Mouse (Mus musculus): ENCODE data around the gene Pde8b. TPM values are rescaled to one million over a fixed set of nuclear protein-coding genes. Genes with fewer than 3 reads are reported as not detected.

Gene Pde8b
- total RNA-seq, 2 experiments from 2014 or later = 6.5 to 7.9 TPM

- no peak for DNase-seq
- intact Hi-C loops (cut with DNase I) = no loop called here
Observed at GRCm38 (mm10) chr13:95034715-95035114, 215.4 kb downstream of the Pde8b start.

GRCm38 (mm10) chr13:95034094-95034493 is 216.0 kb downstream of the Pde8b start:
- intact Hi-C loops (cut with DNase I) = no loop called here
- no peak for DNase-seq

- no peak for DNase-seq
Observed at GRCm38 (mm10) chr13:95032973-95033372, 217.2 kb downstream of the Pde8b start.

GRCm38 (mm10) chr13:95032127-95032831 is 217.9 kb downstream of the Pde8b start:
- intact Hi-C loops (cut with DNase I) = no loop called here
- peak; percentile 24 to 51 for DNase-seq

More at GRCm38 (mm10) chr13:95032973-95033372, 217.2 kb downstream of the Pde8b start:
- intact Hi-C loops (cut with DNase I) = no loop called here

- intact Hi-C loops (cut with DNase I) = no loop called here
- no peak for DNase-seq
Observed at GRCm38 (mm10) chr13:95030828-95031227, 219.3 kb downstream of the Pde8b start.

GRCm38 (mm10) chr13:95020216-95020615 is 229.9 kb downstream of the Pde8b start:
- intact Hi-C loops (cut with DNase I) = no loop called here
- DNase-seq = no peak

- intact Hi-C loops (cut with DNase I) = loop anchor here (5.0 kb wide), 1 partner anchor 328 kb away; no protein-coding TSS in a partner anchor
- DNase-seq = no peak
Observed at GRCm38 (mm10) chr13:95019345-95019744, 230.8 kb downstream of the Pde8b start.

GRCm38 (mm10) chr13:95017916-95018315 is 232.2 kb downstream of the Pde8b start:
- intact Hi-C loops (cut with DNase I) = loop anchor here (1.0 to 5.0 kb wide), 2 partner anchors 269 to 329 kb away; no protein-coding TSS in a partner anchor
- DNase-seq = peak; percentile 45 to 68

GRCm38 (mm10) chr13:95017278-95017677 is 232.9 kb downstream of the Pde8b start:
- intact Hi-C loops (cut with DNase I) = loop anchor here (5.0 kb wide), 1 partner anchor 330 kb away; no protein-coding TSS in a partner anchor
- no peak for DNase-seq

- no peak for DNase-seq
- intact Hi-C loops (cut with DNase I) = no loop called here
Observed at GRCm38 (mm10) chr13:95011546-95012257, 238.4 kb downstream of the Pde8b start.

GRCm38 (mm10) chr13:95009261-95009660 is 240.9 kb downstream of the Pde8b start:
- intact Hi-C loops (cut with DNase I) = loop anchor here (1.0 kb wide), 1 partner anchor 34 kb away; no protein-coding TSS in a partner anchor
- DNase-seq = no peak

- DNase-seq = no peak
- intact Hi-C loops (cut with DNase I) = no loop called here
Observed at GRCm38 (mm10) chr13:95007281-95007680, 242.9 kb downstream of the Pde8b start.

- DNase-seq = no peak
- intact Hi-C loops (cut with DNase I) = no loop called here
Observed at GRCm38 (mm10) chr13:94990516-94990915, 259.6 kb downstream of the Pde8b start.

GRCm38 (mm10) chr13:94979081-94979480 is 271.1 kb downstream of the Pde8b start:
- peak in 1 of 2 experiments; percentile 29 for DNase-seq
- intact Hi-C loops (cut with DNase I) = loop anchor here (5.0 kb wide), 1 partner anchor 192 kb away; the partner anchor contains the start of gene Tbca

- intact Hi-C loops (cut with DNase I) = loop anchor here (2.0 to 5.0 kb wide), 2 partner anchors 189 to 310 kb away; partner anchors contain the start of gene Tbca
- DNase-seq = peak; percentile 93
Observed at GRCm38 (mm10) chr13:94976219-94977186, 273.6 kb downstream of the Pde8b start, which contains the start of gene Wdr41. Gene Wdr41, plus strand, starts transcription at chr13:94976344.

GRCm38 (mm10) chr13:94975828-94976218 is 274.3 kb downstream of the Pde8b start:
- DNase-seq = no peak
- intact Hi-C loops (cut with DNase I) = loop anchor here (1.0 to 5.0 kb wide), 3 partner anchors 33 to 311 kb away; partner anchors contain the start of gene Tbca

Measured in heart, postnatal 10 days (tissue).